8 mouse cellular contexts compared by ENCODE assay signal in genomic region chr2:128892180-128892721, GRCm38 (mm10). TPM values are rescaled to one million over a fixed set of nuclear protein-coding genes. Genes with fewer than 3 reads are reported as not detected.
DNase-seq lines count a peak whose midpoint lies in the region; ATAC-seq and TF ChIP-seq lines count a peak whose summit lies in the region.

No protein-coding gene starts in this region.

- 8% methylated on average over 35 of the region's 37 CpGs for whole genome bisulfite sequencing in liver, embryonic 11.5 days
- 4% methylated on average over 33 of the region's 37 CpGs for WGBS in intestine, embryonic 14.5 days
- WGBS in midbrain, postnatal 0 days: 5% methylated on average over 33 of the region's 37 CpGs

- no peaks in the 10 kb centered on the region for H3K9me3 ChIP-seq in liver, embryonic 11.5 days (ENCODE audit: control insufficient read depth, low read length)
- H3K9me3 ChIP-seq in intestine, embryonic 14.5 days (ENCODE audit: control insufficient read depth, low read length): no peaks in the 10 kb centered on the region; the same call in 1 of the 2 replicates
- no peaks in the 10 kb centered on the region for H3K9me3 ChIP-seq in midbrain, postnatal 0 days (ENCODE audit: low read length)

- peak overlapping the region; percentile 34 for H3K4me3 ChIP-seq in liver, embryonic 11.5 days (ENCODE audit: low read depth, low read length)
- peak overlapping the region; percentile 17 for H3K4me3 ChIP-seq in cortical plate, adult 2 months (ENCODE audit: insufficient read depth, low read length)
- H3K4me3 ChIP-seq in intestine, embryonic 14.5 days (ENCODE audit: low read depth, low read length): peak overlapping the region; percentile 33
- H3K4me3 ChIP-seq in midbrain, postnatal 0 days (ENCODE audit: low read depth, low read length): peak overlapping the region; percentile 44

- no peaks in the 10 kb centered on the region for H3K4me1 ChIP-seq in liver, embryonic 11.5 days (replicated peaks; ENCODE audit: control insufficient read depth, insufficient read depth, low read length)
- H3K4me1 ChIP-seq in cortical plate, adult 2 months (ENCODE audit: control insufficient read depth, insufficient read depth, low read length): no peaks in the 10 kb centered on the region
- H3K4me1 ChIP-seq in intestine, embryonic 14.5 days (replicated peaks; ENCODE audit: control insufficient read depth, insufficient read depth, low read length): no peaks in the 10 kb centered on the region
- H3K4me1 ChIP-seq in midbrain, postnatal 0 days (ENCODE audit: insufficient read depth, low read length): no peaks in the 10 kb centered on the region

- peaks cover 8% of the 10 kb centered on the region for H3K27me3 ChIP-seq in liver, embryonic 11.5 days (replicated peaks; ENCODE audit: control insufficient read depth, insufficient read depth, low read length)
- H3K27me3 ChIP-seq in intestine, embryonic 14.5 days (replicated peaks; ENCODE audit: control insufficient read depth, insufficient read depth, low read length): no peaks in the 10 kb centered on the region
- H3K27me3 ChIP-seq in midbrain, postnatal 0 days (ENCODE audit: insufficient read depth, low read length): no peaks in the 10 kb centered on the region

- no peak overlapping the region for H3K27ac ChIP-seq in liver, embryonic 11.5 days (ENCODE audit: low read depth, low read length)
- no peak overlapping the region for H3K27ac ChIP-seq in cortical plate, adult 2 months (ENCODE audit: insufficient read depth, low read length)
- H3K27ac ChIP-seq in intestine, embryonic 14.5 days (ENCODE audit: low read depth): no peak overlapping the region
- no peak overlapping the region for H3K27ac ChIP-seq in midbrain, postnatal 0 days (ENCODE audit: low read depth, low read length)

- no peak overlapping the region for H3K9ac ChIP-seq in liver, embryonic 11.5 days (ENCODE audit: low read depth, low read length)
- H3K9ac ChIP-seq in intestine, embryonic 14.5 days (ENCODE audit: low read length): no peak overlapping the region
- peak overlapping the region; percentile 56 for H3K9ac ChIP-seq in midbrain, postnatal 0 days (replicated peaks; ENCODE audit: low read length, poor library complexity, severe bottlenecking)

- peak overlapping the region; percentile 64 for H3K4me2 ChIP-seq in liver, embryonic 11.5 days
- H3K4me2 ChIP-seq in intestine, embryonic 14.5 days (ENCODE audit: low read length): peak overlapping the region; percentile 64
- peak overlapping the region; percentile 92 for H3K4me2 ChIP-seq in midbrain, postnatal 0 days (ENCODE audit: low read depth, low read length, poor library complexity, severe bottlenecking)

- ATAC-seq in liver, embryonic 11.5 days (replicated peaks; ENCODE audit: low FRiP score): no peak
- ATAC-seq in intestine, embryonic 14.5 days (replicated peaks; ENCODE audit: low FRiP score, low TSS enrichment, low read depth): peak; percentile 63
- peak; percentile 58 for ATAC-seq in midbrain, postnatal 0 days (ENCODE audit: low FRiP score)

- no peak for DNase-seq in liver, embryonic 11.5 days (ENCODE audit: low spot score)
- DNase-seq in liver: no peak
- DNase-seq in intestine, embryonic 14.5 days (ENCODE audit: low spot score): peak; percentile 70
- no peak for DNase-seq in midbrain, postnatal 0 days (ENCODE audit: low spot score)
- DNase-seq in ovary, postnatal 36 days (ENCODE audit: low spot score): no peak
- no peak for DNase-seq in ovary, adult 18-20 months (ENCODE audit: low spot score)
- DNase-seq in urinary bladder, postnatal 36 days (ENCODE audit: low spot score in 2 of 2): no peak

- no peak for TF ChIP-seq POLR2A in cortical plate, adult 2 months (IDR thresholded peaks at IDR 0.05; ENCODE audit: extremely low read depth, insufficient read depth, low read length)

- TF ChIP-seq CTCF in cortical plate, adult 2 months (IDR thresholded peaks at IDR 0.05; ENCODE audit: extremely low read depth, insufficient read depth, low read length): no peak
- TF ChIP-seq CTCF in midbrain, postnatal 0 days (IDR thresholded peaks at IDR 0.05): no peak

- H3K36me3 ChIP-seq in liver, embryonic 11.5 days (ENCODE audit: control insufficient read depth, insufficient read depth, low read length): no peaks in the 10 kb centered on the region
- H3K36me3 ChIP-seq in intestine, embryonic 14.5 days (ENCODE audit: control insufficient read depth, insufficient read depth, low read length): no peaks in the 10 kb centered on the region
- H3K36me3 ChIP-seq in midbrain, postnatal 0 days (ENCODE audit: insufficient read depth, low read length): no peaks in the 10 kb centered on the region

RNA-seq across cellular contexts. Expression of gene Fbln7, which starts 29.5 kb away (rescaled TPM):
- 0.62 and 0.90 TPM in 2 replicates for polyA plus RNA-seq in liver, embryonic 11.5 days (2014; fragmentation: Nextera tagmentation; extraction: Ambion mirVana)
- 1.5 and 2.4 TPM in 2 replicates for polyA plus RNA-seq in cortical plate, adult 2 months (2012; rRNA removed)
- 6.4 and 7.0 TPM in 2 replicates for polyA plus RNA-seq in intestine, embryonic 14.5 days (2014; fragmentation: Nextera tagmentation; extraction: Ambion mirVana)
- total RNA-seq in midbrain, postnatal 0 days (2014; rRNA removed): 3.2 and 6.3 TPM in 2 replicates
- 4.2 and 4.8 TPM in 2 replicates for polyA plus RNA-seq in midbrain, postnatal 0 days (2015; fragmentation: Nextera tagmentation; extraction: Ambion mirVana)

RNA-seq across cellular contexts. Expression of gene Zc3h8, which starts 51.6 kb away (rescaled TPM):
- 9.2 and 11.9 TPM in 2 replicates for polyA plus RNA-seq in liver, embryonic 11.5 days (2014; fragmentation: Nextera tagmentation; extraction: Ambion mirVana)
- 8.1 and 8.3 TPM in 2 replicates for polyA plus RNA-seq in cortical plate, adult 2 months (2012; rRNA removed)
- polyA plus RNA-seq in intestine, embryonic 14.5 days (2014; fragmentation: Nextera tagmentation; extraction: Ambion mirVana): 10.2 and 11.5 TPM in 2 replicates
- 3.5 and 5.0 TPM in 2 replicates for total RNA-seq in midbrain, postnatal 0 days (2014; rRNA removed)
- polyA plus RNA-seq in midbrain, postnatal 0 days (2015; fragmentation: Nextera tagmentation; extraction: Ambion mirVana): 14.7 and 15.5 TPM in 2 replicates
